ENCODE assay signal across 30 mouse cellular contexts in genomic region chr2:77948921-77949320, GRCm38 (mm10).
"Had no signal": no experiment of that assay in that cellular context is flagged by ENCODE, and none has a peak within 500 bp of the region (broad histone marks: within the 10 kb centered on the region; RNA-seq: fewer than 3 reads in every experiment).

No protein-coding gene starts in this region.

- H3K4me3 ChIP-seq: limb, embryonic 10.5 days; limb, embryonic 12.5 days; limb, embryonic 13.5 days; limb, embryonic 15.5 days; liver, embryonic 12.5 days; liver, embryonic 13.5 days; liver, embryonic 15.5 days; lung, embryonic 15.5 days; midbrain, embryonic 10.5 days; midbrain, embryonic 12.5 days; midbrain, embryonic 13.5 days; midbrain, embryonic 15.5 days; myocyte had no signal

- H3K9ac ChIP-seq: limb, embryonic 12.5 days; limb, embryonic 13.5 days; limb, embryonic 15.5 days; liver, embryonic 12.5 days; liver, embryonic 13.5 days; liver, embryonic 14.5 days; liver, embryonic 15.5 days; liver, postnatal 0 days; lung, embryonic 14.5 days; lung, embryonic 15.5 days; midbrain, embryonic 12.5 days; midbrain, embryonic 13.5 days; midbrain, embryonic 15.5 days had no signal

- DNase-seq: left cerebral cortex, postnatal 4 days; liver; liver, embryonic 13.5 days; liver, postnatal 0 days; lung, adult 18-20 months; lung, adult 2 months; lung, embryonic 14.5 days; lung, postnatal 10 days; lung, postnatal 14 days; lung, postnatal 36 days; lung, postnatal 4 days; midbrain, embryonic 14.5 days had no signal

- H3K27me3 ChIP-seq: limb, embryonic 12.5 days; limb, embryonic 13.5 days; limb, embryonic 15.5 days; liver, embryonic 12.5 days; liver, embryonic 13.5 days; liver, embryonic 15.5 days; lung, embryonic 15.5 days; midbrain, embryonic 12.5 days; midbrain, embryonic 13.5 days; midbrain, embryonic 15.5 days had no signal

- H3K4me2 ChIP-seq: limb, embryonic 12.5 days; limb, embryonic 13.5 days; limb, embryonic 15.5 days; liver, embryonic 11.5 days; liver, embryonic 12.5 days; liver, embryonic 13.5 days; liver, embryonic 15.5 days; lung, embryonic 14.5 days; lung, embryonic 15.5 days; midbrain, embryonic 11.5 days; midbrain, embryonic 12.5 days; midbrain, embryonic 13.5 days; midbrain, embryonic 15.5 days had no signal

- H3K36me3 ChIP-seq: limb, embryonic 10.5 days; limb, embryonic 12.5 days; limb, embryonic 13.5 days; limb, embryonic 15.5 days; liver, embryonic 12.5 days; liver, embryonic 13.5 days; liver, embryonic 15.5 days; lung, embryonic 15.5 days; midbrain, embryonic 10.5 days; midbrain, embryonic 12.5 days; midbrain, embryonic 13.5 days; midbrain, embryonic 15.5 days had no signal

- ATAC-seq: liver, embryonic 12.5 days; liver, postnatal 0 days; lung, postnatal 0 days; midbrain, embryonic 13.5 days; midbrain, embryonic 15.5 days; midbrain, embryonic 16.5 days had no signal

- H3K27ac ChIP-seq: limb, embryonic 10.5 days; limb, embryonic 12.5 days; limb, embryonic 13.5 days; limb, embryonic 15.5 days; liver, embryonic 12.5 days; liver, embryonic 13.5 days; liver, embryonic 14.5 days; liver, embryonic 15.5 days; lung, embryonic 15.5 days; macrophage; midbrain, embryonic 10.5 days; midbrain, embryonic 12.5 days; midbrain, embryonic 13.5 days; midbrain, embryonic 15.5 days had no signal

- H3K9me3 ChIP-seq: limb, embryonic 10.5 days; limb, embryonic 12.5 days; limb, embryonic 13.5 days; limb, embryonic 15.5 days; liver, embryonic 12.5 days; liver, embryonic 13.5 days; liver, embryonic 15.5 days; lung, embryonic 15.5 days; midbrain, embryonic 10.5 days; midbrain, embryonic 12.5 days; midbrain, embryonic 13.5 days; midbrain, embryonic 15.5 days had no signal
